Mouse (Mus musculus) limb, embryonic 14.5 days (tissue): Measurements from ENCODE around the gene Dnajb8. TPM values are rescaled to one million over a fixed set of nuclear protein-coding genes. Genes with fewer than 3 reads are reported as not detected.

ENCODE experiments used
- ATAC-seq: fragments of 200-750 bp; cut with Nextera tagmentation; 2 replicates; pipeline ENCODE4 v1.8.0; 2017; ENCODE audit warnings: low read depth, moderate number of reproducible peaks, moderate TSS enrichment; ENCODE audit not compliant: low FRiP score
- DNase-seq: peaks from one replicate; pipeline ENCODE4 v3.0.0-alpha.2; 2015; ENCODE audit warnings: low spot score
- H3K27ac ChIP-seq: fragments of 300-500 bp; sonication (generic); replicated peaks from 2 replicates; pipeline ENCODE4 v1.5.1; 2014; ENCODE audit warnings: low read depth, mild to moderate bottlenecking, low read length, moderate library complexity, mixed read lengths
- H3K27me3 ChIP-seq: fragments of 300-500 bp; sonication (generic); 2 replicates; pipeline ENCODE4 v1.6.1; 2014; ENCODE audit warnings: low read length, mixed read lengths; ENCODE audit not compliant: control insufficient read depth, insufficient read depth
- H3K36me3 ChIP-seq: fragments of 300-500 bp; sonication (generic); 2 replicates; pipeline ENCODE4 v1.6.1; 2014; ENCODE audit warnings: mild to moderate bottlenecking, low read length, moderate library complexity, mixed read lengths; ENCODE audit not compliant: control insufficient read depth, insufficient read depth
- H3K4me1 ChIP-seq: fragments of 300-500 bp; sonication (generic); 2 replicates; pipeline ENCODE4 v1.6.1; 2014; ENCODE audit warnings: antibody characterized with exemption, low read length, mixed read lengths; ENCODE audit not compliant: control insufficient read depth, insufficient read depth
- H3K4me2 ChIP-seq: fragments of 300-500 bp; sonication (generic); replicated peaks from 2 replicates; pipeline ENCODE4 v1.6.1; 2014; ENCODE audit warnings: low read depth, mild to moderate bottlenecking, low read length, moderate library complexity; ENCODE audit not compliant: severe bottlenecking
- H3K4me3 ChIP-seq: fragments of 300-500 bp; sonication (generic); replicated peaks from 2 replicates; pipeline ENCODE4 v1.5.1; 2014; ENCODE audit warnings: low read length
- H3K9ac ChIP-seq: fragments of 300-500 bp; sonication (generic); 2 replicates; pipeline ENCODE4 v1.6.1; 2014; ENCODE audit warnings: mild to moderate bottlenecking, low read depth, low read length, moderate library complexity; ENCODE audit not compliant: severe bottlenecking
- H3K9me3 ChIP-seq: fragments of 300-500 bp; sonication (generic); 2 replicates; pipeline ENCODE4 v1.6.1; 2016; ENCODE audit warnings: low read length; ENCODE audit not compliant: control insufficient read depth
- POLR2A ChIP-seq: fragments of 200-500 bp; IDR thresholded peaks from 2 replicates; pipeline ENCODE4 v1.8.0; 2012; ENCODE audit warnings: inconsistent platforms, mild to moderate bottlenecking, moderate library complexity, borderline replicate concordance; ENCODE audit not compliant: insufficient read depth, insufficient read length; ENCODE audit errors: extremely low read depth
- WGBS: fragments of 180-500 bp; shearing (Covaris S2); extraction: QIAGEN DNeasy Blood & Tissue Kit; methylation state at CpG from one replicate; pipeline ENCODE4 v1.1.7; 2014; 5-methylcytosine and 5-hydroxymethylcytosine counted together
- polyA plus RNA-seq, 2 experiments: library from polyadenylated mRNA; depleted of rRNA in 1 of 2; stranded (reverse) in 1 of 2; unstranded in 1 of 2; fragments of >200 nt; fragmentation: Nextera tagmentation in 1 of 2; extraction: Ambion mirVana in 1 of 2; gene quantifications; 2 replicates each; pipeline versions ENCODE4 v1.2.1 to v1.2.3; 2012 to 2014

The Dnajb8 gene
- polyA plus RNA-seq, 2 experiments = not detected

DNA sequence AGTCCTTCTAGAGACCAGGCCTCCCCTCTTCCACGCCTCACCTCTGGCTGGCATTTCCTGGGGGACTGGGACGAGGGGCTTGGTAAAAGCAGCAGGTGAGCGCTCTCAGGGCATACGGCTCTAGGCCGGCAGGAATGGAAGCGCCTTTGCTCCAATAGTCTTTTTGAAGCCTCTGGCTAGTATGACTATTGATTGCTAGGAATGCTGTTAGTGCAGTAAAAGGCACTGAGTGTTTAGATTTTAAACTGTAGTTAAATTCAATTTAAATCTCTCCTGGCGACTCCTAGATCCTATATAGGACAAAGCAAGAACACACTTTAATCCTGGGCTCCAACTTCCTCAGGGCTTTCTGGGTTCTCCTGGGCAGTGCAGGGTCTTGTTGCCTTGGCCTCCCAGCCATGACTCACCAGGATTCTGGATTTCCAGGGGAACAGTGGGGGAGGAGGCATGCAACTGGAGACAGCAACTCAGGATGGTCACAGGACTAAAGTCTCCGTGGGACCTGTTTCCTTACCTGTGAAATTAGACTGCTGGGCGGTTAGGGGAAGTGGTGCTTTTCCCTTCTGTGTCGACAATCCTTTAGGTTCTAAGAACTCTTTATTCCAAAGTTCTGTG, 18.2 kb upstream of the Dnajb8 start:
- Histone ChIP-seq H3K4me2 (no peak overlapping the region), H3K9ac (no peak overlapping the region), H3K27ac (no peak overlapping the region), H3K4me1 (peaks cover 4% of the 10 kb centered on the region; the same call in 1 of the 2 replicates), H3K27me3 (peaks cover 77% of the 10 kb centered on the region), H3K9me3 (no peaks in the 10 kb centered on the region), H3K4me3 (no peak overlapping the region), H3K36me3 (no peaks in the 10 kb centered on the region)
- 9% methylated on average over 10 of the region's 10 CpGs for WGBS
- ATAC-seq (no peak), DNase-seq (no peak)
- TF ChIP-seq POLR2A = no peak

DNA sequence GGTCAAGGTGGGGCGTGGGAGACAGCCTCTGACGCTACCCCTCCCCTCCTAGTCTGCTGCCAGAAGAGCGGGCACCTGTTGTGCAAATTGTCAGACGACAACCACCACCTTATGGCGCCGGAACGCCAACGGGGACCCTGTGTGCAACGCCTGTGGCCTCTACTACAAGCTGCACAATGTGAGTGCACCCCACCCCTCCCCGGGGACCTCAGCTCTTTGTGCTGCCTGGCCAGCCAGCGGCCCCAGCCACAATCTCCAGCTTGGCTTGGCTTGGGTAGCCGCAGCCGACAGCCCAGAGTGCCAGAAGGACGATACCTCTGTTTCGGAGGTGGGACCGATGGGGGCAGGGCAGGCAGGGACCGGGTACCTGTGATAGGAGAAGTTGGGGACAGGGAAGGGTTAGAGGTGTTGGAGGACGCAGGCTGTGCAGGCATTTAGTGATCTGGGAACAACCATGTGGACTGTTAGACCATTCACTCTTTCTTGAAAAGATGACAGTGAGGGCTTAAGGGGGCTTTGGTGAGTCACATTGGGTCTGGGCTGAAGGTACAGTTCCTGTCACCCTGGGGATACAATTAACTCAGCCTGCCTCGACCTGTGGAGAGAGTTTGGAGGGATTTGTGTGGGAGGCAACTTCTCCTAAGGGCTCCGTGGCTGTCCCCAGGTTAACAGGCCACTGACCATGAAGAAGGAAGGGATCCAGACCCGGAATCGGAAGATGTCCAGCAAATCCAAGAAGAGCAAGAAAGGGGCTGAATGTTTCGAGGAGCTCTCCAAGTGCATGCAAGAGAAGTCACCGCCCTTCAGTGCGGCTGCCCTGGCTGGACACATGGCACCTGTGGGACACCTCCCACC, 17.3 kb upstream of the Dnajb8 start:
- TF ChIP-seq POLR2A = no peak
- no peaks in the 10 kb centered on the region for H3K9me3 ChIP-seq
- ATAC-seq (no peak), DNase-seq (no peak)
- no peak overlapping the region for H3K4me3 ChIP-seq
- H3K27me3 ChIP-seq = peaks cover 68% of the 10 kb centered on the region
- no peaks in the 10 kb centered on the region for H3K36me3 ChIP-seq
- no peak overlapping the region for H3K9ac ChIP-seq
- no peak overlapping the region for H3K4me2 ChIP-seq
- 0 out of 2 replicates have a peak, but pooled peaks cover under 1% of the 10 kb centered on the region for H3K4me1 ChIP-seq
- no peak overlapping the region for H3K27ac ChIP-seq
- WGBS = 13% methylated on average over 24 of the region's 25 CpGs

DNA sequence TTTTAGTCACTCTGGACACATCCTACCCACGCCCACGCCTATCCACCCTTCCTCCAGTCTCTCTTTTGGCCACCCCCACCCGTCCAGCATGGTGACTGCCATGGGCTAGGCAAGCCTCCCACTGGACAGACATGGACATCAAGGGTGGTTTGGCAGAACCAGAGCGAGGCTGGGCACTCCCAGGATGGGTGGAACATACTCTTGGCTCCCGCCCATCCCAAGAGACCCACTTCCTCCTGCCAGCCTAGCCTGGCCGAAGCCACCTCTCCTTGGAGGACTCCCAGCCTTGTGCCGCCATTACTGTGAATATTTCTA, 16.7 kb upstream of the Dnajb8 start:
- Histone ChIP-seq H3K36me3 (no peaks in the 10 kb centered on the region), H3K4me3 (no peak overlapping the region), H3K27me3 (peaks cover 62% of the 10 kb centered on the region), H3K4me2 (no peak overlapping the region), H3K4me1 (no peaks in the 10 kb centered on the region), H3K9ac (no peak overlapping the region), H3K27ac (no peak overlapping the region), H3K9me3 (no peaks in the 10 kb centered on the region)
- no peak for TF ChIP-seq POLR2A
- ATAC-seq = no peak
- 33% methylated on average over 7 of the region's 7 CpGs for WGBS
- no peak for DNase-seq

DNA sequence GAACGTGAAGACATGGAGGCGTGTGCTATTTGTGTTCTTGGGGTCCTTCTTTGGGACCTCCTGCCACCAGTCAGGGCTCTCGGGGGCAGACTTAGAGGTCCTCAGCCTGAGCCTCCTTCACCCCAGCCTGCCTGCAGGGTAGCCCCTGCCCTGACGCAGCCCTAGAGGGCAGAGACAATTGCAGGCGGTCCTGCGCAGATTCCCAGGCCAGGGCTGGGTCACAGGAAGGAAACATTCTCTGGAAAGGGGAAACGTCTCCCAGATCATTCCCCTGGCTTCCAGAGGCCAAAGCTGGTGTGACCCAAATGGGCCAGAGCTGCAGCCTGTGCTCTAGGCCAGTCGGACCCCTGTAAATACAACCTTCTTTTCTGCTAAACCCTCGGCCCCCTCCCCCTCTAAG, 16.1 kb upstream of the Dnajb8 start:
- 26% methylated on average over 9 of the region's 9 CpGs for WGBS
- no peaks in the 10 kb centered on the region for H3K9me3 ChIP-seq
- ATAC-seq (no peak), DNase-seq (no peak)
- no peak overlapping the region for H3K9ac ChIP-seq
- H3K4me2 ChIP-seq = no peak overlapping the region
- no peak overlapping the region for H3K27ac ChIP-seq
- H3K4me3 ChIP-seq = no peak overlapping the region
- H3K27me3 ChIP-seq = peaks cover 56% of the 10 kb centered on the region
- H3K36me3 ChIP-seq = no peaks in the 10 kb centered on the region
- H3K4me1 ChIP-seq = no peaks in the 10 kb centered on the region
- no peak for TF ChIP-seq POLR2A

DNA sequence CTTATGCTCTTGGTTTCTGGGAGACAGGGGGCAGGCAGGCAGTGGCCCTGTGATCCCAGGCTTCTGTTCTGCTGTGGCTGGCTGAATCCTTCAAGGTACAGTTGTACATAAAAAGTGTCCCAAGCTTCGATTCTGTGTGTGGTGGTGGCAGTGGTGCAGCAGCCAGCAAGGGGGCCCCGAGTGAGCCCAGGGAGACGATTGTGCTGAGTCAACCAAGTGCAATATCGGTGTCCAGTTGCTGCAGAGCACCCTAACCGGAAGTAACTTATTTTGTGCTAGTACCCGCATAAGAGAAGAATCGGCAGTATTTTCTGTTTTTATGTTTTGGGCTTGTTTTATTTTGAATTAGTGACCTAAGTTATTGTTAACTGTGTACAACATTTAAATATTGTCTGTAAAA, 15.5 kb upstream of the Dnajb8 start:
- no peaks in the 10 kb centered on the region for H3K36me3 ChIP-seq
- ATAC-seq (no peak), DNase-seq (no peak)
- H3K27ac ChIP-seq = no peak overlapping the region
- no peak for TF ChIP-seq POLR2A
- no peak overlapping the region for H3K4me3 ChIP-seq
- H3K4me1 ChIP-seq = no peaks in the 10 kb centered on the region
- H3K27me3 ChIP-seq = peaks cover 50% of the 10 kb centered on the region
- no peaks in the 10 kb centered on the region for H3K9me3 ChIP-seq
- 41% methylated on average over 7 of the region's 7 CpGs for WGBS
- no peak overlapping the region for H3K9ac ChIP-seq
- no peak overlapping the region for H3K4me2 ChIP-seq
